Mouse (Mus musculus) spleen, adult 12 weeks (tissue): ENCODE measurements around the gene Rpl7a.

Experiments
- DNase-seq: peaks from one replicate; pipeline ENCODE4 v3.0.0; 2022; ENCODE audit warnings: low spot score

Rpl7a gene

GRCm38 (mm10) chr2:26956811-26957487 is 46.4 kb downstream of the Rpl7a start:
- no peak for DNase-seq

- DNase-seq, result no peak
Observed at GRCm38 (mm10) chr2:26957488-26957859, 46.9 kb downstream of the Rpl7a start.

- DNase-seq, result no peak
Observed at GRCm38 (mm10) chr2:26960756-26961155, 50.2 kb downstream of the Rpl7a start.
